Mouse (Mus musculus) limb, embryonic 13.5 days (tissue): Measurements from ENCODE around the gene Slc6a20a. TPM values are rescaled to one million over a fixed set of nuclear protein-coding genes. Genes with fewer than 3 reads are reported as not detected.
"Not testable (repeated sequence)": the region's sequence is repeated elsewhere in the genome, so short reads cannot be mapped to it uniquely, and the experiment has no call there.

ENCODE experiments used
- ATAC-seq: fragments of 200-750 bp; cut with Nextera tagmentation; 2 replicates; pipeline ENCODE4 v1.8.0; 2017; ENCODE audit warnings: low read depth, moderate number of reproducible peaks, moderate TSS enrichment; ENCODE audit not compliant: low FRiP score
- H3K27ac ChIP-seq: fragments of 300-500 bp; sonication (generic); 2 replicates; pipeline ENCODE4 v1.5.1; 2015; ENCODE audit warnings: inconsistent platforms, mild to moderate bottlenecking, moderate library complexity
- H3K27me3 ChIP-seq: fragments of 300-500 bp; sonication (generic); 2 replicates; pipeline ENCODE4 v1.6.1; 2015; ENCODE audit warnings: mild to moderate bottlenecking, inconsistent platforms
- H3K36me3 ChIP-seq: fragments of 300-500 bp; sonication (generic); 2 replicates; pipeline ENCODE4 v1.6.1; 2015; ENCODE audit warnings: inconsistent platforms, mild to moderate bottlenecking, moderate library complexity
- H3K4me1 ChIP-seq: fragments of 300-500 bp; sonication (generic); 2 replicates; pipeline ENCODE4 v1.6.1; 2015; ENCODE audit warnings: inconsistent platforms
- H3K4me2 ChIP-seq: fragments of 300-500 bp; sonication (generic); replicated peaks from 2 replicates; pipeline ENCODE4 v1.6.1; 2015; ENCODE audit warnings: inconsistent platforms, mild to moderate bottlenecking, moderate library complexity
- H3K4me3 ChIP-seq: fragments of 300-500 bp; sonication (generic); 2 replicates; pipeline ENCODE4 v1.5.1; 2015; ENCODE audit warnings: moderate library complexity, mild to moderate bottlenecking, inconsistent platforms
- H3K9ac ChIP-seq: fragments of 300-500 bp; sonication (generic); 2 replicates; pipeline ENCODE4 v1.6.1; 2015; ENCODE audit warnings: mild to moderate bottlenecking, inconsistent platforms
- H3K9me3 ChIP-seq: fragments of 300-500 bp; sonication (generic); 2 replicates; pipeline ENCODE4 v1.6.1; 2016; ENCODE audit warnings: inconsistent platforms
- WGBS: fragments of 180-500 bp; shearing (Covaris S2); methylation state at CpG from one replicate; pipeline ENCODE4 v1.1.7; 2015; 5-methylcytosine and 5-hydroxymethylcytosine counted together
- polyA plus RNA-seq: library from polyadenylated mRNA; unstranded; fragments of >200 nt; fragmentation: Nextera tagmentation; extraction: Ambion mirVana; gene quantifications from 2 replicates; pipeline ENCODE4 v1.2.1, GENCODE M21; 2015

Gene Slc6a20a
- polyA plus RNA-seq, 1 experiment from 2014 or later, result not detected

- no peak for ATAC-seq
- H3K4me2 ChIP-seq, result peak overlapping the region; percentile 73
Measured at GRCm38 (mm10) chr9:123679198-123679597, 513 bp upstream of the Slc6a20a start.

DNA sequence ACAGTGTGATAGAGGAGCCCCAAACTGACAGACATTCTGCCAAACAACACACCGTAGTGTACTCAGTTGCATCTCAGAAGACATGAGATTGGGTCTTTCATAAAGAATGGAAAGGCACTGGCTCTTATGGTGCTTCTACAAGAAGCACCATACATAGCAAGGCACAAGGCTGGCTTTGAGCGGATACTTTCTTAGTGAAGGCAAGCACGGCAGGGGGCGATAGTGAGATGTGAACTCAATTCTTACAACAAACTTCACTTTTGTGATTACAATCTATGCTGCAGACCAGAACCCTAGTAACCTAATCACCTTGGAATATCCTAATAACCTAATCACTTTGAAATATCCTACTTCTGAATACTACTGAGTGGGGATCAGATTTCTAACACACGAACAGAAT lies 13.0 kb downstream of the Slc6a20a start:
- Histone ChIP-seq H3K36me3 (no peaks in the 10 kb centered on the region), H3K27me3 (no peaks in the 10 kb centered on the region), H3K4me1 (no peaks in the 10 kb centered on the region), H3K4me3 (no peak overlapping the region), H3K4me2 (no peak overlapping the region), H3K9me3 (no peaks in the 10 kb centered on the region; the same call in 1 of the 2 replicates), H3K9ac (no peak overlapping the region), H3K27ac (no peak overlapping the region)
- no peak for ATAC-seq
- WGBS, result 54% methylated on average over 5 of the region's 5 CpGs

More at GRCm38 (mm10) chr9:123679198-123679597, 513 bp upstream of the Slc6a20a start:
- Histone ChIP-seq H3K36me3 (no peaks in the 10 kb centered on the region), H3K9ac (no peak overlapping the region), H3K27ac (no peak overlapping the region), H3K27me3 (peaks cover 87% of the 10 kb centered on the region), H3K9me3 (no peaks in the 10 kb centered on the region), H3K4me3 (peak overlapping the region; percentile 45), H3K4me1 (peaks cover 11% of the 10 kb centered on the region)
- 11% methylated on average over 2 of the region's 2 CpGs for WGBS

DNA sequence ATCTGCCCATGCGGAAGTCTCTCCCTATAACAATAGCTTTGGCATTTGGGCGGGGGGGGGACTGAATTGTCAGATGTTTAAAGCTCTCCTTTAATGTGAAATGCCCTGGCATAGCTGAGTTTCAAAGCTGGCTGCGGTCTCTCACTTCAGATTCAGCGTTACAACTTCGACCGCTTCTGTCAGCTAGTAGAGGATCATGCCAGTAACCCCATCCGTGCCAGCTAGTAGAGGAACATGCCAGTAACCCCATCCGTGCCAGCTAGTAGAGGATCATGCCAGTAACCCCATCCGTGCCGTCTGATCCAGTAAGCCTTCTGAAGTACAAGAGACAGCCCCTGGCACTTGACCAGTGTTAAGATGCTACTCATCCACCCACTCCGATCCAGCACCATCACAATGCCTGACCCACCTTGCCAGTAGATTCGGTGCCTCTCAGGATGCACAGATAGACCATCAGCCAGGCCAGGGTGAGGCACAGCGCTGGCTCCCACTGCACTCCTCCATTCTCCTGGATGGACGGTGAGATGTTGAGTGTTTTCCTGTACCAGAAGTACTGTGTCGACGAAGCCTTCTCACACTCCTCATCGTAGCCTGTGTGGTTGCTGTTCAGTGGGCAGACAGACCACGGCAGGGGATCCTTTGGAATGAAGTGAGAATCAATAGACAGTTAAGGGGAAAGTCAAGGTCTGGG lies 18.6 kb downstream of the Slc6a20a start:
- H3K9me3 ChIP-seq, H3K4me2 ChIP-seq, H3K9ac ChIP-seq, H3K27me3 ChIP-seq, H3K27ac ChIP-seq, H3K4me1 ChIP-seq, ATAC-seq, H3K4me3 ChIP-seq, H3K36me3 ChIP-seq: not testable (repeated sequence)
- WGBS, result 88% methylated on average over 18 of the region's 18 CpGs

DNA sequence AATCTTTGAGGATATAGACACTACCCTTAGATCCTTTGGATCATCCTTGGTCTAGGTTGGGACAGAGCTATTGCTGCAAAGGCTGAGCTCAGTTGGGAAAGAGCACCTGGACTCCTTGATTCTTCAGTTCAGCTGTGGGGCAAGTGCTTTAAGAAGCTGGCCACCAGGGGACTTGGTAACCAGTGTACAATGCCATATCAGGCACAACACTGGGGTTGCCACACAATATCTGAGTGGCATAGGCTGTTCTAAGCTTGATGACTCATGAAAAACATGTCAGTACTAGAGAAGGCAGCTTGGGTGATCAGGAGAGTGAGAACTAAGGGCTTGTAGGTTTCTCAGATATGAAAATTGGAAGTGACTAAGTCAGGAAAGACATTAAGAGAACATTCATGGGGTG lies 19.7 kb downstream of the Slc6a20a start:
- H3K9me3 ChIP-seq, result no peaks in the 10 kb centered on the region
- H3K27me3 ChIP-seq, result no peaks in the 10 kb centered on the region
- no peak overlapping the region for H3K4me2 ChIP-seq
- H3K4me1 ChIP-seq, result no peaks in the 10 kb centered on the region
- no peak overlapping the region for H3K27ac ChIP-seq
- no peak overlapping the region for H3K4me3 ChIP-seq
- H3K9ac ChIP-seq, result no peak overlapping the region
- no peak for ATAC-seq
- no peaks in the 10 kb centered on the region for H3K36me3 ChIP-seq

- Histone ChIP-seq H3K4me3 (no peak overlapping the region), H3K9me3 (no peaks in the 10 kb centered on the region), H3K9ac (no peak overlapping the region), H3K27me3 (no peaks in the 10 kb centered on the region), H3K36me3 (no peaks in the 10 kb centered on the region), H3K4me2 (no peak overlapping the region), H3K27ac (no peak overlapping the region), H3K4me1 (no peaks in the 10 kb centered on the region)
- WGBS, result 80% methylated on average over 3 of the region's 3 CpGs
- no peak for ATAC-seq
Measured at GRCm38 (mm10) chr9:123657457-123657856, 21.2 kb downstream of the Slc6a20a start.

GRCm38 (mm10) chr9:123651369-123651768 lies 27.3 kb downstream of the Slc6a20a start:
- H3K27ac ChIP-seq, result no peak overlapping the region
- no peaks in the 10 kb centered on the region for H3K9me3 ChIP-seq
- H3K4me3 ChIP-seq, result no peak overlapping the region
- WGBS, result 40% methylated on average over 4 of the region's 4 CpGs
- no peak for ATAC-seq
- H3K9ac ChIP-seq, result no peak overlapping the region
- H3K4me1 ChIP-seq, result no peaks in the 10 kb centered on the region
- H3K36me3 ChIP-seq, result no peaks in the 10 kb centered on the region
- H3K4me2 ChIP-seq, result no peak overlapping the region
- H3K27me3 ChIP-seq, result no peaks in the 10 kb centered on the region

DNA sequence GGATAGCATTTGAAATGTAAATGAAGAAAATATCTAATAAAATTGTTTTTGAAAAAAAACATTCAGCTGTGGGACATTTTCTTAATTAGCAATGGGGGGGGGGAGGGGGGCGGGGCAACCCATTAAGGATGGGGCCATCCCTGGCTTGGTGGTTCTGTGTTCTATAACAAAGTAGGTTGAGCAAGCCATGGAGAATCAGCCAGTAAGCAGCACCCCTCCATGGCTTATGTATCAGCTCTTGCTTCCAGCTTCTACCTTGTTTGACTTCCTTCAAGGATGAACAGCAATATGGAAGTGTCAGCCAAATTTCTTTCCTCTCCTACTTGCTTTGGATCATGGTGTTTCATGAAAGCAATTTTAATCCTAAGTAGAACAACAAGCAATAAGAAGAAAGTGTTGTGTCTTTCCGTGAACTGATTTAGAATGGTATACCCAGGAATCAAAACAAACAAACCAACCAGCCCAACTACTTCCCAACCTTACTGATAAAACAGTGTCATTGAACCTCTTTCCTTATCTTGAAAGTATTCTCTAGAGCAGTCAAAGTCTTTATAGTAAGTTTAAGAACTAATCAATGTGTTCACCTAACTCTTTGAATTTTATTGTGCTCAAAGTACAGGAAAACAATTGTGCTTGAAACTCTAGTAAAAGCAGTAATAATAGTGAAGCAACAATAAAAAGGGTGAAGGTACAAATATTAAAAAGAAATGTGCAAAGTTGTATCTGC lies 28.7 kb downstream of the Slc6a20a start:
- H3K4me3 ChIP-seq, result no peak overlapping the region
- no peaks in the 10 kb centered on the region for H3K4me1 ChIP-seq
- no peak overlapping the region for H3K9ac ChIP-seq
- H3K27ac ChIP-seq, result no peak overlapping the region
- 94% methylated on average over 2 of the region's 2 CpGs for WGBS
- no peaks in the 10 kb centered on the region for H3K9me3 ChIP-seq
- H3K4me2 ChIP-seq, result no peak overlapping the region
- no peaks in the 10 kb centered on the region for H3K36me3 ChIP-seq
- no peaks in the 10 kb centered on the region for H3K27me3 ChIP-seq
- no peak for ATAC-seq

DNA sequence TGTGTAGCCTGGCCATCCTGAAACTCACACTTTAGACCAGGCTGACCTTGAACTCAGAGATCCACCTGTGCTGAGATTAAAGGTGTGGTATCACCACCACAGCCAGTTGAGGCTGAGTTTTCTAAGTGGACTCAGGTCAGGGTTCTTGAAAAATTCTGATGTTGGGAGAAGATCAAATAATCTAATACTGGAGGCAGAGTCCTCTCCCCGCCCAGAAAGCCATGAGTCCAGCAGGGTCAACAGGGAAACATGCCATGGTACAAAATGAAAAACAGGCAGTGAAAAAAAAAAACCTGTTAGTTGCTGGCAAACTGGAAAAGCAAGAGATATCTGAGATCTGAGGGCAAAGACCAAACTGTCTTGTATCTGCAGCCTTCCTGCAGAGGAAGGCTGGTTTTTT lies 38.6 kb downstream of the Slc6a20a start:
- Histone ChIP-seq H3K9ac (no peak overlapping the region), H3K27me3 (no peaks in the 10 kb centered on the region), H3K4me3 (no peak overlapping the region), H3K4me2 (no peak overlapping the region), H3K4me1 (no peaks in the 10 kb centered on the region), H3K27ac (no peak overlapping the region), H3K36me3 (no peaks in the 10 kb centered on the region), H3K9me3 (no peaks in the 10 kb centered on the region)
- 69% methylated on average over 1 of the region's 1 CpGs for WGBS
- ATAC-seq, result no peak

- H3K27ac ChIP-seq, result no peak overlapping the region
- no peak overlapping the region for H3K4me2 ChIP-seq
- H3K36me3 ChIP-seq, result no peaks in the 10 kb centered on the region
- no peaks in the 10 kb centered on the region for H3K27me3 ChIP-seq
- 88% methylated on average over 1 of the region's 1 CpGs for WGBS
- no peak for ATAC-seq
- H3K4me1 ChIP-seq, result no peaks in the 10 kb centered on the region
- no peak overlapping the region for H3K4me3 ChIP-seq
- H3K9ac ChIP-seq, result no peak overlapping the region
- H3K9me3 ChIP-seq, result no peaks in the 10 kb centered on the region
Measured at GRCm38 (mm10) chr9:123638668-123639089, 40.0 kb downstream of the Slc6a20a start.

- Histone ChIP-seq H3K9me3 (no peaks in the 10 kb centered on the region), H3K4me3 (no peak overlapping the region), H3K9ac (no peak overlapping the region), H3K27ac (no peak overlapping the region), H3K36me3 (no peaks in the 10 kb centered on the region), H3K4me1 (no peaks in the 10 kb centered on the region), H3K27me3 (no peaks in the 10 kb centered on the region), H3K4me2 (no peak overlapping the region)
- no peak for ATAC-seq
Measured at GRCm38 (mm10) chr9:123638231-123638630, 40.5 kb downstream of the Slc6a20a start.

DNA sequence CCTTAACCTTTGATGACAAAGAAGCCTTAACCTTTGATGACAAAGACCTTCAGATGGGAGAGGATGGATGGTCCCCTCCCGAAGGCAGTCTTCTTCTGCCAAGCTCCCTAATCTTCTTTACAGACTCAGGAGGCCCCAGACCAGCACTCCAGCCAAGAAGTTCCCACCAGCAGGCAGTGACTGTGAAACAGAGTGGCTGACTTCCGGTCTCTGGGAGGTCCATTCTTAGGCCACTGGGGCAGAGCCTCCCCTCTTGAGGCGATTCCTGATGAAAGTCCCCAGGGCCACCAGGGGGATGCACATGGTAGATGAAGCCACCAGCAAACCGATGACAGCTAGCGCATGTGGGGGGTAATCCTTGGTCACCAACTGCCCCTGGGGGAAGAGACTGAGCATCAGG lies 41.9 kb downstream of the Slc6a20a start:
- H3K4me1 ChIP-seq, result no peaks in the 10 kb centered on the region
- H3K4me2 ChIP-seq, result no peak overlapping the region
- no peaks in the 10 kb centered on the region for H3K27me3 ChIP-seq
- ATAC-seq, result no peak
- no peak overlapping the region for H3K4me3 ChIP-seq
- WGBS, result 75% methylated on average over 5 of the region's 5 CpGs
- H3K36me3 ChIP-seq, result no peaks in the 10 kb centered on the region
- H3K9me3 ChIP-seq, result no peaks in the 10 kb centered on the region
- H3K27ac ChIP-seq, result no peak overlapping the region
- no peak overlapping the region for H3K9ac ChIP-seq

GRCm38 (mm10) chr9:123632993-123633392 lies 45.7 kb downstream of the Slc6a20a start:
- ATAC-seq, result no peak
- H3K36me3 ChIP-seq, result no peaks in the 10 kb centered on the region
- H3K27me3 ChIP-seq, result no peaks in the 10 kb centered on the region
- H3K9me3 ChIP-seq, result no peaks in the 10 kb centered on the region
- no peak overlapping the region for H3K4me2 ChIP-seq
- H3K27ac ChIP-seq, result no peak overlapping the region
- H3K9ac ChIP-seq, result no peak overlapping the region
- no peaks in the 10 kb centered on the region for H3K4me1 ChIP-seq
- no peak overlapping the region for H3K4me3 ChIP-seq
- 87% methylated on average over 3 of the region's 3 CpGs for WGBS

- Histone ChIP-seq H3K9me3 (no peaks in the 10 kb centered on the region), H3K9ac (no peak within 1 kb of the TSS), H3K4me3 (no peak within 1 kb of the TSS), H3K27ac (no peak within 1 kb of the TSS), H3K4me1 (no peaks in the 10 kb centered on the region), H3K27me3 (no peaks in the 10 kb centered on the region), H3K36me3 (no peaks in the 10 kb centered on the region), H3K4me2 (no peak within 1 kb of the TSS)
- no peak for ATAC-seq
- 82% methylated on average over 6 of the region's 6 CpGs for WGBS
Measured at GRCm38 (mm10) chr9:123632281-123632680, 46.4 kb downstream of the Slc6a20a start, which contains the start of gene Slc6a20b. Slc6a20b (minus strand) TSS chr9:123632565.
